Mouse (Mus musculus): ENCODE measurements at regions not wholly inside any gene's neighbourhood (a gene's known extent, or its start where the extent isn't known, plus 50 kb on each side); places are given as distances from the start of the nearest gene placed in this dataset.

DNA sequence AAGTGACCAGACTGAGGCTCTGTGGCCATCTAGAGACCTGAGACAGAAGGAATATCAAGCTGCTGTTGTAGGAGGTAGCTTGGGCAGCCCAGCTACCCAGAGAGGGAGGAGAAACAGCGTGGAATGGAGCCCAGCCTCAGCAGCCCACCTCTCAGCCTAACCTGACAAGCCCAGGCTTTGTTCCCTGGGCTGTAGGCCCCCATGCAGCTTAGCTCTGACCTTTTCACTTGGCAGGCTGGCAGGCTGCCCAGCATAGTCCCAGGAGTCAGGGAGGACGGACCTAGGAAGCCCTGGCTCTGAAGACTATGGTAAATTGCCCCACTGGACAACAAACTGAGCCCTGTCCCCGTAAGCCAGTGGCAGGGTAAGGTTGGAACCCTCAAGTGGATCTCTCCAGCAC is 141.8 kb upstream of the Csf3r start:
- peak; percentile 52 for DNase-seq (ENCODE audit: low spot score)

DNA sequence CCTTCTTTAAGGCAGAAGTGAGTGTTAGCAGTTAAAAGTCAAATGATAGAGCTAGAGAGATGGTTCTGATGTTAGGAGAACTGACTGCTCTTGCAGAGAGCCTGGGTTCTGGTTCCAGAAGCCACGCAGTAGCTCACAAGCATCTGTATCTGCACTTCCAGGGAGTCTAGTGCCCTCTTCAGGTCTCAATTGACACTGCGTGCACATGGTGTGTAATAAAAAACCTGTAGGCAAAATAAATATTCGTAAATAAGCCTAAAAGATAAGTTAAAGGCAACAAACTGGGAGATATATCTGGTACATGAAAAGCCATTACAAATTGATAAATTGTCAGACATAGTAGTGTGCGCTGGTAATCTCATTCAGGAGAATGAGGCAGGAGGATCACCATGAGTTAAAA is 133.8 kb upstream of the Csf3r start:
- no peak for DNase-seq (ENCODE audit: low spot score)

DNA sequence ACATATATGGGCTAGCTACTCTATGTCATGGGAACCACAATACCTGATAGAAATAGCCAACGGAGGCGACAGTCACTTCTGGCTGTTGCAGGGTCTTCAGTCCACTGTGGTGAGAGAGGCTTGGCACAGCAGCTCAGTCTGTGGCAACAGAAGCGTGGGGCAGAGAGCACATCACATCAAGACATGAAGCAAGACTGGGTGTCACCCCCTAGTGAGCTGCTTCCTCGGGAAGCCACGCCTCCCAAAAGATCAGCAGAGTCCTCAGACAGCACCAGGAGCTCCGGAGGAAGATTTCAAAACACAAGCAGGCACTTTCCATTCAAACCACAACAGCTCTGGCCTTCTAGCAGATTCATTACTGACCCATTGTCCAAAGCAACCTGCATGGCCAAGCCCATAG is 131.2 kb upstream of the Csf3r start:
- no peak for DNase-seq (ENCODE audit: low spot score)

DNA sequence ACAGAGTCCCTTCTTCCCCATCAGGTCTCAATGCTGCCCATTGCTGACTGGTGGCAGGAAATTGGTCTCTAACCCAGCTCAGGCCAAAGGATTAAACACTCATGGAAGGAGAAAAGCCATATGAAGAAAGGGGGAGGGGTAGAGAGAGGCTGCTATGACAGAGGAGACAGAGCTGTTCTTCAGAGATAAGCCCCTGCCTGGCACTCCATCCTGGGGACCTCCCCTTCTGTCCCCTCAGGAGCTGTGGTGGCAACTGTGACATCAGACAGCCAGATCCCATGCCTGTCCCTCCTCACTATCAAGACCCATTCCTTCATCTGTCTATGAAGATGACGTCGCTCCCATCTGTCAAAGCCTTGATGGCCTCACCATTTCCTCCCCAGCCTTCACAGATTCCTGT is 126.6 kb upstream of the Csf3r start:
- DNase-seq (ENCODE audit: low spot score) = no peak

DNA sequence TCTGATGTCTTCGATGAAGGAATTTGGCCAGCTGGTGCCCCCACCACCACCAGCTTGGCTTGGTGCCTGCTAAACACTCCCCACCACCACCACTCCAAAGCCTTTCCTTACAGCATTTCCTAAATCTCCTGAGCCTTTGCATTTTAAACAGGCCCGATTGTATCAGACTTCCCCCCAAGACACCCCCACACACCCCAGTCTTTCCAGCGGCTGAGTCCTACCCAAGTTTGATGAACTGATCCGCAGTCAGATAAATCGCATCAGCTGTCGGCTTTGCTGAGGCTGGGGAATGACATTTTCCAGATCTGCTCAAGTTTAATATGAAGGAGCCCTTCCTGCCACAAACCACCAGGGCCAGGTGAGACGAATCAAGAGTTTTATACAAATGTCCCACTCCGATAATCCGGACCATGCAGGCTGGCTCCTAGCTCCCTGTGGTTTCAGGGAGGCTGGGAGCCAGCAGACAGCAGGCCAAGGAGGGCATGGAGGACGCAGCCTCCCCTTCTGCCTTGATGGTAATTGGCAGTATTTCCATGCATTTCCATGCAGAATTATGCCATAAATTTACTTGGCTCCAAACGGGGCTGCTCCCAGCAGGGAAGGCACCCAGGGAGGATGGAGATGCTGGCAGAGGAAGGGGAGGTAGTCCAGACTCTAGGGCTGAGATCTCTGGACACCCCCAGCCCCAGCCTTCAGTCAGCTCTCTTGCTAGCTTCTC is 125.6 kb upstream of the Csf3r start:
- no peak for DNase-seq (ENCODE audit: low spot score)

DNA sequence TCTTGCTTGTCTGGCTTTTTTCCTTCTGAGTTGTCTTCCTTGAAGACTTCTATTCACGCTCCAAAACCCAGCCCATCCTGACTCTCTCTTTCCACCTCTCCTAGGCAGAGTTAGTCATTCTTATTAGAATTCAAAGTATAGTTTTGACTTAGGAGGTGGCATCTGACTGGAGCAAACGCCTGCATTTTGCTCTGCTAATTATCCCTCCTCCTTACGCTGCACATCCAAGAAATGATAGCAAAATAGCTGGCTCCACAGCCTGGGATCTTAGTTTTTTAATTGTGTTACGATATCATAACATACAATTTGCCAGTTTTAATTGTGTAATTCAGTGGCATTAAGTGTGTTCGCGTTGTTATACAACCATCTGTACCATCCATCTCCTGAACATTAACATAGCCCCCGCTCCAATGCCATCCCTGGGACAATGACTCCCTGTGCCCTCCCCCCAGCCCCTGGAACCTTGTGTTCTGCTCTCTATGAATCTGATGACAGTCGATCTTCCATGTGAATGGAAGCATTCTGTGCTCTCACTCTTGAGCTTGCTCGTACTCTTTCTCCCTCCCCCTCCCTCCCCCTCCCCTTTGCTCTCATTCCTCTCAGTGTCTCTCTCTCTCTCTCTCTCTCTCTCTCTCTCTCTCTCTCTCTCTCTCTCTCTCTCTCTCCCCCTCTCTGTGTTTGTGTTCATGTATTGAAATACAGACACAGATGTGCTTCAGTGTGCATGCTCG is 122.6 kb upstream of the Csf3r start:
- DNase-seq (ENCODE audit: low spot score) = no peak

DNA sequence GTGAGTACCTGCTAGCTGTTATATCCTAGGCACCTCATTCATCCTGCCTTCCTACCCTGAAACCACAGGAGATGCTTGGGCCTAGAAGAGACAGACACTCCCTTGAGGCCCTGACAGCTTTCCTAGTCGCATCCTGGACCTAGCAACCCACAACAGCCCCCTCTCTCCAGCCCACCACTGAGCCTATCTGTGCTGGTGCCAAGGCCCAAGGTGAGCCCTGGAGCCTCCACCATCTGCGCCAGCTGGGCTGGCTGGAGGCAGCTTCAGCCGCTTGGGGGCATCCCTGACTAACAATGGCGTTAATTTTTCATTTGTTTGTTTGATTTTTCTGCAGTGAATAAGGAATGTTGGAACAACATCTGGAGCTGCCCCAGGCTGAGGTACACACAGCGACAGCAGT is 118.1 kb upstream of the Csf3r start:
- no peak for DNase-seq (ENCODE audit: low spot score)

DNA sequence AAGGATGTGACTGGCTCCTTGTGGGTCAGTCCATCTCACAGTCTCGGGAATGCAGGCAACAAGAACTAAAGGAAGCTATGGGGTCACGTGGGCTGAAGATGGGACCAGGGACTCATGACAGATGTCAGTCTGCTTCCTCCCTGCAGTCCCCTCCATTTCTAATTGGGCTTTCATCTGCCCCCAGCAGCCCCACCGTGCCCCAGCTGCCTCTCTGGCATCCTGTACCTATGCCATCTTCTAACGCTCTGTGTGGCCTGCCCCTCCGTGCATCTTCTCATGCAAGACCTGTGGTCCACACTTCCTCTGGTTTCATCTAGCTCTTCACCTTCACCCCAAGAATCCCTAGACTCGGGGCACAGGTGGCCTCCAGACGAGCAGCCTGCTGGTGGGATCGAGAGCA is 115.4 kb upstream of the Csf3r start:
- no peak for DNase-seq (ENCODE audit: low spot score)

DNA sequence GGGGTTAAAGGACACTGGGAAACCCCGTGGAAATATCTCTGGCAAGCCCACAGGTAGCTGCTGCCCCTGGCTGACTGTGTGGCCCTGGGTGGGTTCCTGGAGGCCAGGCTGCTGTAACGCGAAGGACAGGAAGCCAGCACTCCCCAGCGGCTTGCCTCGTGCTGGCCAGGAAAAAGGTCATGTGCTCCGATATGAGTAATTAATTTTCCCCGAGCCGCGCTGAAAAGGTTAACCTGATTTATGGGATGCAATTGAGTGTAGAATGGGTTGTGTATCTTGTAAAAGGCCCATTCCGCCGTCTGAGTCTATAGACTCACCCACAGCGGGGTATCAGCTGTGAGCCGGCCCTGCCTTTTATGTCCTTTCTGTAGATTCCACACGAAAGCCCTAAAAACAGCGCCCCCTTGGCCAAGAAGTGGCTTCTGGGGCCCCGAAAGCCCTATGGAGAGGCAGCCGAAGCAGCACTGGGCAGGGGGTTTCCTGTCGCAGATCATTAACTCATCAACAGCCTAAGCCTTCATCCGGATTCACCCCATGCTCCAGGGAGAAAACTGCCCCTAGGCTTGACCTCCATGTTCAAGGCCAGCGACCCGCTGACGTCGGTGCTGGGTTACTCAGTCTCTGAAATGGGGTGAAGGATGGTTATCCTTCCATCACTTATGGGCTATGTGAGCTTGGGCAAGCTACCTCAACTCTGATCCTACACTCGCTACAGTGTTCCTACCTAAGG is 112.6 kb upstream of the Csf3r start:
- no peak for DNase-seq (ENCODE audit: low spot score)

DNA sequence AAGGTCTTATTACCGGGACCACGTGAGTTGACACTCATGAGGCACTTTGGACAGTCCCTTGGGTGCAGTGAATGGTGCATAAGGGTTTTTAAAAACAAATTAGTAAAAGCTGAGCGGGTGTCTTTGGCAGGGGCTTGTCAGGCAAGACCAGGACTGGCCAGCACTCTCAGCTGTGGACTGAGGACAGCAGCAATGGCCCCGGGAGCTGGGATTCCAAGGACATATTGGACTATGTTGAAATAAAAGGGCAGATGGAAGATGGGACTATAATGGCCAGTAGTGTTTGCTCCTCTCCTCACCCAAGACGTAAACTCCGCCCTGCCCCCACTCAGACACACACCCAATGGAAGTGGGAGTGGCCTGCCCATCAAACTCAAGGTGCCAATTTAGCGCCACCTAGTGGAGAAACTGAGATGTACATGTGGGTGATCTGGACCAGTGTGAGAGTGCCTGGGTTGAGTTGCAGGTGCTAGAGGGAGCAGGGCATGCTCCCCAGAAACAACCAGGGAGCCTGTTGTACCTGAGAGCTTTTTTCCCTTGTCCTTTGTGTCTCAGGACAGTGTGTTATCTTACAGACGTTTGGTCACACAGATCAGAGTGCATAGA is 111.8 kb upstream of the Csf3r start:
- DNase-seq (ENCODE audit: low spot score) = peak; percentile 79

DNA sequence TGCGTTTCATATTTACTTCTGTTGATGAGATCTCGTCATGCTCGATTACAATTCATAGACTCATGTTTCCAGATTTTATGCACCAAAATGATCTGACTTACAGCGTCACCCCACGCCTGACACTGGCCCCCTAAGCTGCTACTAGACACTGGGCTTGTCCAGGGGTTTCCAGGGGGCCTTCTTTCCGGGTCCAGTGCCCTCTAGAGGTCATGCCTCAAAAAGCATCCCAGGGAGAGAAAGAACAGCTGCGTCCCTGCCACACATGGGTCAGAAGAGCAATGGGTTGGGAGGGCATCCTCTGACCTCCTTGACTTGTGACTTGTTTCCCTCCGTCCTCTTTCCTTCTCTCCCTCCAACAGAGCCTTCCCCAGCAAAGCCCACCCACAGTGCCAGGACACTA is 109.2 kb upstream of the Csf3r start:
- DNase-seq (ENCODE audit: low spot score) = no peak

DNA sequence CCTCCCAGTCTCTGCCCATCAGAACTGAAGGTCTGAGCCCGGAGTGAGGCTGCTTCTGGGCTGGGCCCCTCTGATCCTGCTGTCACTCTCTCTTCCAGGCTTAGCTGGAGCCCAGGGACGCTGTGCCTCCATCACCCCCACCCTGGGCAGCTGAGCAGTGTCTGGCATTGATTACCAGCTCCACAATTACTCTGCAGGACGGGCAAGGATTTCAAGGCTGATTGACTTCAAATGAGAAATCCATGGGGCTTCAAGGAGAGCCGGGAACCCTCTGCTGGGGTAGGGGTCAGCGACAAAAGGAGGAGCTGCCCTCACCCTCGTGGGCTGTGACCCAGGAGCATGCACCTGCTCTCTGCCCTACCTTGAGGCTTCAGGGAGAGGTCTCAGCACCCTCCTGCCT is 107.1 kb upstream of the Csf3r start:
- DNase-seq (ENCODE audit: low spot score) = no peak

DNA sequence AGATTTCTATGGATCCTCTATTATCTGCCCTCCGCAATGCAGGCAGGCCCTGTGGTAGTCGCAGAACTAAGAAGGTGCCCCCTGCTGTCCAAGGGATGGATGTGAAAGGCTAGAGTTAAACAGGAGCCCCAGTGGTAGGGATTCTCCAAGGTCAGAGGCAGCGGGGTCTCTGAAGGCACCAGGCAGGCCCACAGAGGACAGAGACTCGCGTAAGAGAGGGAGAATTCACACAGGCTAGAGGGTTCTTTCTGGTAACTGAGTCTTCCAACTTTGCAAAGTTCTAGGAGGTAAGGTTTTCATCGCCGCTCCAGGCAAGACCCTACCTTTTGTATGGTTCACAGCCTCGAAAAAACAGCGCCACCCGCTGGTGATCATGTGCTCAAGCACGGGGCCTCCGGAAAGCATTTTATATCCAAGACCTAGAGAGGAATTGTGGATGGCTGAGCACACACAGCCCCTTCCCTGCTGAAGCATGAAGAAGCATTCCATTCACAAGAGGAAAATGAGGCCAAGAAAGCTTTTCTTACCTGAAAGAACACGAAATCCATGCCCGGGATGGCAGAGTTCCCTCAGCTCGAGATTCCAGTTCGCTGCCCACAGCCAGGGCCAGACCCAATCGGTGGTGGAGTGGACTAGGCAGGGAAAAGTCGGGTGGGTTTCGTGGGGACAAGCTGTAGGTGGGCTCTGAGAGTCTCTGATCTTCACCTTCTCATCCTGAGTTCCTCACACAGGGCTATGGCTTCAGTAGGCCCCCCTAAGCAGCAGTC is 102.6 kb upstream of the Csf3r start:
- DNase-seq (ENCODE audit: low spot score) = peak; percentile 83

DNA sequence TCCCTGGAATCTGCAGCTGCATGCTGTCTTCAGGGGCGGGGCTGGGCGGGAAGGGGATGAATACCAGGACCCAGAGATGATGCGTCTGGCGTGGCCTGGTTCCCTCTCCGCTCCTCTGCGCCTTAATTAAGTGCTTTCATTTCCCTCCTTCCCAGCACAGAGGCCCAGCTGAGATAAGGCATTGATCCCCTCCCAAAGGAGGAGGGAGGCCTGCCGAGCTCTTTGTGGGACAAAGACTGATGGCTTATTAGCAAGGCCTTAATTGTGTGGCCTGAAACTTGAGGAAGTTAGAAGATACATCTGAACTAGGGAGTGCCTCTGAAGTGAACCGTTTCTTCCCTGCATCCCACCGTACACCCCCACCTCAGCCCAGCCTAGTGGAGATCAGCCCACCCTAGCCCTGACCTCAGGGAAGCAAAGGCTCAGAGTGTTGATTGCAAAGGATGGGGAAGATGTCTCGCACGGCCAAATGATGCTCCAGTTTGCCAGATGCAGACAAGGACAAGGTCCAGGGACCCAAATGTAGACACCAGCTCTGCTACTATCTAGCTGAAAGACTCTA is 102.0 kb upstream of the Csf3r start:
- no peak for DNase-seq (ENCODE audit: low spot score)

DNA sequence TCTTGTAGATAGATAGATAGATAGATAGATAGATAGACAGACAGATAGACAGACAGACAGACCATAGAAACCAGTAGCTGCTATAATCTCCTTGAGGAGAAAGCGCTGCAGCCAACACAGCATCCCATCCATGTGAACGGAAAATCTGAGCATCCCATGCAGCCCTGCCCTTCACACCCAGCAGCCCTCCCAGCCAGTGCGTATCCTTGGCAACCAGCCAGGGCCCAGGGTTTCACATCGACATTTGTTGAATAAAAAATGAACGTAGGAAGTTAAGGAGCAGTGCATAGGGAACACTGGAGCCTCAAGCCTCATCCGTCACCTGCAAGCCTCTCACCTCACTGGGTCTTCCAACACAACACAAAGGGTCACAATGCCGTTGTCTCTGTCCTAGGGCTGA is 101.1 kb upstream of the Csf3r start:
- DNase-seq (ENCODE audit: low spot score) = peak; percentile 56

DNA sequence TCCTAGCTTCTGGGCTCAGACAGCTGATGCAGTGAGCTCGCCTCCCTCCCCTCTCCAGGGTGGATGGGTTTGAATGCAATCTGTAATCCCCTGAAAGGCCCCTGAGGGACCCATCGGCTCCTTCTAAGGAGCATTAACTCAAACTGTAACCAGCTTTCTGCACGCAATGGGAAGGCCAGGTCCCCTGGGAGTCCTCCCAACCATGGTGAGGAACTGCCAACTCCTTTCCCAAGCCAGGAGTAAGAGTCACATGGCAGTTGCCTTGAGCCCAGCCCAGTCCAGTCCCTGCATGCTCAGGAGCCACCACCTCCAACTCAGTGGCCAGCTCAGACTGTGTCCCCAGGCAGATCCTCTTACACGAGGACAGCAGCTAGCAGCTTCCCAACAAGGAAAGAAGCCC is 96.2 kb upstream of the Csf3r start:
- no peak for DNase-seq (ENCODE audit: low spot score)

DNA sequence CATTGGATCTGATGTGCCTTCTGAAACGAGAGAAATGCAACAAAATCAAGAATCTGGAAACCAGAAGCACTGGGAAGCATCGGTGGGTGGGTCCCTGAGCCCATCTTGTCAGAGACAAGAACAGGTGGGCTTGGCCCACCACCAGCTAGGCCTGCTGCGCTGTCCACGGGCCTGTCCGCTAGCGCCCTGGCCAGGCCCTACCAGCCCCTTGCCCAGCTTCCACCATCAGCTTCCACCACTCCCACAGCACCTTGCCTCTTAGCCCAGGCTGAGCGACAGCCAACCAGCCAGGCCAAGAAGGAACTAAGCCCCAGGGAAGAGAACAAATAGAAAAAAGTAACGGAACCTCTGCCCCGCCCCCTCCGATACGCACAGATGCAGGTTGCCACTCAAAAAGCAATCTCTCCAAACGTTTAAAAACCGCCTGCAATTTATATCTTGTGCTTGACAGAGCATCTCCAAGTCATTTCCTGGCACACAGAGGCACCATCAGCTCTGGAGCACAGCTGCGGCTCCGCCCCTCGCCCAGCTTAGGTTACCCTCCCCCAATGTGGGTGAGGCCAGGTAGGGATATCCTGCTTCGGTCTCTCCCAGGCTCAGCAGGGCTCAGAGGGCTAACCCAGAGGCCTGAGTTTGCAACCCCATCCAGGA is 95.1 kb upstream of the Csf3r start:
- DNase-seq (ENCODE audit: low spot score) = no peak

DNA sequence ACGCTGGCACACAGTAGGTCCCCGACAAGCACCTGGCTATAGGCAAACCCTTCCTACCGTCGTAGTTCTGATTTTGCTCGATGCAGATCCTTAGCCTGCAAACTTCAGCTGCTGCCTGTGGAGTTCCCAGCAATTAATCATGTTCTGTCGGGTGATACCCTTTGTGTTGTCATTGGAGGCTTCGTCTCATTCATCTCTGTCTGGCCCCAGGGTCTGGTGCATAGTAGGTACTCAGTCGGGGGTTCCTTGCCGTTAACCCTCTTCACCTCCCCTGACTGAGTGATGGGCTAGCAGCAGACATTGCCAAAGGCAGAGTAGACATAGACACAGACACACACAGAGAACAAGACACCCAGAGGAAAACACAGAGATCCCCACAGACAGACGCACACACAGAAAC is 93.6 kb upstream of the Csf3r start:
- no peak for DNase-seq (ENCODE audit: low spot score)

DNA sequence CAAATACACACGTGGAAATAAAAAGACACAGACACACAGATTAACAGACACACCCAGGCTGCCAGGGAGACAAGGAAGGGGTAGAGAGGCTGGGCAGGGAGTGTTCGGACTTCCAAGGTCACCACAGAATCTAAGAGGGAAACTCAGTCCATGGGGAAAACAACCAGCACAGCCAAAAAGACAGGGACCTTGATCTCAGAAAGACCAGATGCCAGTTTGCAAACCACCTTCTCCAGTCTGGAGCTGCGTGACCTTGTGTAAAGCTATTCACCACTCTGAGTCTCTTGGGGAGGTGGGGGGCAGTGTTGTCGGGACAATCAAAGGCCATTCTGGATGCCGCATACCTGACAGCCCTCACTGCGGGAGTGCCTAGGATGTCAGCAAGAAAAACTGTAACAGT is 93.0 kb upstream of the Csf3r start:
- no peak for DNase-seq (ENCODE audit: low spot score)

DNA sequence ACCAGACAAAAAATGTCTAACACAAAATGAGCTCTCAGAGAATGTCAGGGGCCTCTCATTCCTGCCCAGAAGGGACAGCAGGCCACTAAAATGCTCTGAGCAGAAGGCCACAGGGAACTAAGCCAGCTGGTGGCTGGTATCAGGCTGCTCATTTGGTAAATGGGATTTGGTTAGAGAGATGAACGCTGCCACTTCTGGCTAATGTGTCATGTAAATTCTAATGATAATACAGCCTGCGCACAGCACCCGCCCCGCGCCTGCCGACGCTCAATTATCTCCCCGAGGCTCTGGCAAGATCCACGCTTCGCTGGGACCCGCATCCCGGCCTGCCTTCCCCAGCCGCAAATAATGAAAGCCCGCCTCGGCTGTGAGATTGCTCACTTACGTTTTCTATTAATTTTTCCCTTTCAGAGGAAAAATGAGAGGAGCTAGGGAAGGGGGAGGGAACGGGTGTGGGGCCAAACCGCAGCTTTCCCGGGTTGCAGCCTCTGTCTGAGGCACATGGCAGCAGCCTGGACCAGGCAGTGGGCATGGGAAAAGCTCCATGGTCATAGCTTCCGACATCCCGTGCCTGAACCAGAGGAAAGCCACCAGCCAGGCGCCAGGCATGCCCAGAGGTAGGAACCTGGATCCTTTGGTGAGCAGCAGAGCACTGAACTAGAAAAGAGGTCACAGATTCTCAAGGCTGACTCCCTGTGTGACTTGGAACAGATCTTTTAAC is 92.2 kb upstream of the Csf3r start:
- DNase-seq (ENCODE audit: low spot score) = no peak

DNA sequence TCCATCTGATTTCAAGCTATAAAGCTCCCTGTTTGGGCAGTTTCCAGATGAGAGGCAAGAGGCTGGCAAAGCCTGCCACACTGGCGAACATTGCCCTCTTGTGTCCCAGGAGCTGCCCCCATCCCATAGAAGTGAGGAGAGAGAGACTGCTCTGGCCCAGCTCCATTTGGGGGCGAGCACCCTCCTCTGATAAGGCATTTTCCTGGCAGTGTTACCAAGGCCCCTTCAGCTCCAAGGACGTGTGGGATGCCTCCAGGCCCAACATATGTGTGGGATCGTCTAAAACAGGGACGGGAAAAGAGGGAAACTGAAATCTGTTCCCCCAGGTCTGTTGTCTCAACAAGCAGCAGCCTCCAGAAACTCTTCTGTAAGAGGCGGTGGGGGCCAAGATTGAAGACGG is 88.0 kb upstream of the Csf3r start:
- no peak for DNase-seq (ENCODE audit: low spot score)

Measured in testis, postnatal 10 days (tissue).